Mouse (Mus musculus) myocyte (in vitro differentiated cells): Measurements from ENCODE around the gene Pdk2.

Source experiments
- E2F4 ChIP-seq: IDR thresholded peaks from one replicate; pipeline ENCODE4 v1.6.1; 2011; ENCODE audit warnings: mild to moderate bottlenecking, control low read depth, moderate library complexity; ENCODE audit not compliant: insufficient read depth
- MAX ChIP-seq: IDR thresholded peaks from one replicate; pipeline ENCODE4 v1.6.1; 2011; ENCODE audit warnings: low read depth, mild to moderate bottlenecking, control low read depth
- MYOG ChIP-seq, 3 experiments: IDR thresholded peaks; one replicate each; pipeline ENCODE4 v1.6.1; 2011; ENCODE audit warnings: control low read depth in 2 of 3, low read depth in 2 of 3, mild to moderate bottlenecking in 2 of 3; ENCODE audit not compliant: insufficient read length in 2 of 3, control insufficient read depth in 1 of 3, insufficient read depth in 1 of 3
- POLR2A ChIP-seq: IDR thresholded peaks from one replicate; pipeline ENCODE4 v1.6.1; 2011; ENCODE audit warnings: low read depth, mild to moderate bottlenecking, control low read depth, moderate library complexity; ENCODE audit not compliant: insufficient read length
- POLR2AphosphoS2 ChIP-seq: IDR thresholded peaks from one replicate; pipeline ENCODE4 v1.6.1; 2011; ENCODE audit warnings: low read depth, control low read depth; ENCODE audit not compliant: insufficient read length
- TCF12 ChIP-seq: IDR thresholded peaks from one replicate; pipeline ENCODE4 v1.6.1; 2011; ENCODE audit warnings: mild to moderate bottlenecking, control low read depth; ENCODE audit not compliant: poor library complexity, insufficient read depth, severe bottlenecking
- USF1 ChIP-seq: IDR thresholded peaks from one replicate; pipeline ENCODE4 v1.6.1; 2011; ENCODE audit warnings: low read depth, mild to moderate bottlenecking, control low read depth, moderate library complexity

GRCm38 (mm10) chr11:94985822-94986221, 55.3 kb downstream of the Pdk2 start:
- TF ChIP-seq E2F4: no peak
- no peak for TF ChIP-seq MAX
- TF ChIP-seq POLR2A: no peak
- no peak for TF ChIP-seq TCF12
- no peak for TF ChIP-seq MYOG (IDR thresholded peaks at IDR 0.05; ENCODE audit: control insufficient read depth in 1 of 3, insufficient read depth in 1 of 3, insufficient read length in 2 of 3, low read depth in 2 of 3)
- TF ChIP-seq USF1: no peak
- TF ChIP-seq POLR2AphosphoS2: no peak
